Mouse (Mus musculus): ENCODE measurements around the gene Rexo2. TPM values are rescaled to one million over a fixed set of nuclear protein-coding genes. Genes with fewer than 3 reads are reported as not detected.
"Not testable (repeated sequence)": the region's sequence is repeated elsewhere in the genome, so short reads cannot be mapped to it uniquely, and the experiment has no call there.

Gene Rexo2
- 5.0 and 8.3 TPM in 2 replicates for polyA plus RNA-seq (2012)

GRCm38 (mm10) chr9:48480411-48481213 is at the start of gene Rexo2:
Gene Rexo2 (minus strand): TSS chr9:48480623.
- Histone ChIP-seq H3K36me3 (ENCODE audit: control insufficient read depth) (peaks cover 35% of the 10 kb centered on the region), H3K4me1 (ENCODE audit: control insufficient read depth) (peaks cover 60% of the 10 kb centered on the region), H3K27me3 (ENCODE audit: control insufficient read depth) (no peaks in the 10 kb centered on the region), H3K9me3 (ENCODE audit: control insufficient read depth, low read length) (no peaks in the 10 kb centered on the region), H3K4me3 (replicated peaks) (peak within 1 kb of the TSS; percentile 70)
- TF ChIP-seq TAL1 (IDR thresholded peaks at IDR 0.05; ENCODE audit: low read length) (no peak), GATA1 (IDR thresholded peaks at IDR 0.05; ENCODE audit: low read length) (no peak)

- TF ChIP-seq GATA1 (IDR thresholded peaks at IDR 0.05; ENCODE audit: low read length) (no peak), TAL1 (IDR thresholded peaks at IDR 0.05; ENCODE audit: low read length) (no peak)
- Histone ChIP-seq H3K4me3 (replicated peaks) (no peak overlapping the region), H3K4me1 (ENCODE audit: control insufficient read depth) (no peaks in the 10 kb centered on the region)
These were observed 46.1 kb upstream of the Rexo2 start for GRCm38 (mm10) chr9:48526520-48526919.

GRCm38 (mm10) chr9:48525566-48525965 is 45.1 kb upstream of the Rexo2 start:
- Histone ChIP-seq H3K4me1 (ENCODE audit: control insufficient read depth) (no peaks in the 10 kb centered on the region), H3K9me3 (ENCODE audit: control insufficient read depth, low read length) (no peaks in the 10 kb centered on the region), H3K36me3 (ENCODE audit: control insufficient read depth) (no peaks in the 10 kb centered on the region), H3K4me3 (replicated peaks) (no peak overlapping the region), H3K27me3 (ENCODE audit: control insufficient read depth) (no peaks in the 10 kb centered on the region)
- TF ChIP-seq GATA1 (IDR thresholded peaks at IDR 0.05; ENCODE audit: low read length) (no peak), TAL1 (IDR thresholded peaks at IDR 0.05; ENCODE audit: low read length) (no peak)

More at GRCm38 (mm10) chr9:48526520-48526919, 46.1 kb upstream of the Rexo2 start:
- no peaks in the 10 kb centered on the region for H3K9me3 ChIP-seq (ENCODE audit: control insufficient read depth, low read length)
- no peaks in the 10 kb centered on the region for H3K27me3 ChIP-seq (ENCODE audit: control insufficient read depth)
- no peaks in the 10 kb centered on the region for H3K36me3 ChIP-seq (ENCODE audit: control insufficient read depth)

GRCm38 (mm10) chr9:48520405-48520804 is 40.0 kb upstream of the Rexo2 start:
- H3K36me3 ChIP-seq (ENCODE audit: control insufficient read depth); H3K4me1 ChIP-seq (ENCODE audit: control insufficient read depth); H3K27me3 ChIP-seq (ENCODE audit: control insufficient read depth); H3K9me3 ChIP-seq (ENCODE audit: control insufficient read depth, low read length); H3K4me3 ChIP-seq (replicated peaks): not testable (repeated sequence)

- Histone ChIP-seq H3K36me3 (ENCODE audit: control insufficient read depth) (no peaks in the 10 kb centered on the region), H3K4me3 (replicated peaks) (no peak overlapping the region), H3K4me1 (ENCODE audit: control insufficient read depth) (no peaks in the 10 kb centered on the region), H3K27me3 (ENCODE audit: control insufficient read depth) (no peaks in the 10 kb centered on the region), H3K9me3 (ENCODE audit: control insufficient read depth, low read length) (no peaks in the 10 kb centered on the region)
- TF ChIP-seq TAL1 (IDR thresholded peaks at IDR 0.05; ENCODE audit: low read length), result no peak
- no peak for TF ChIP-seq GATA1 (IDR thresholded peaks at IDR 0.05; ENCODE audit: low read length)
These were observed 37.1 kb upstream of the Rexo2 start for GRCm38 (mm10) chr9:48517372-48518130.

GRCm38 (mm10) chr9:48516615-48517371 is 36.4 kb upstream of the Rexo2 start:
- no peaks in the 10 kb centered on the region for H3K27me3 ChIP-seq (ENCODE audit: control insufficient read depth)
- H3K36me3 ChIP-seq (ENCODE audit: control insufficient read depth), result no peaks in the 10 kb centered on the region
- no peaks in the 10 kb centered on the region for H3K4me1 ChIP-seq (ENCODE audit: control insufficient read depth)
- TF ChIP-seq GATA1 (IDR thresholded peaks at IDR 0.05; ENCODE audit: low read length) (no peak), TAL1 (IDR thresholded peaks at IDR 0.05; ENCODE audit: low read length) (no peak)
- H3K9me3 ChIP-seq (ENCODE audit: control insufficient read depth, low read length), result no peaks in the 10 kb centered on the region
- H3K4me3 ChIP-seq (replicated peaks), result no peak overlapping the region

- TF ChIP-seq TAL1 (IDR thresholded peaks at IDR 0.05; ENCODE audit: low read length), result no peak
- TF ChIP-seq GATA1 (IDR thresholded peaks at IDR 0.05; ENCODE audit: low read length), result no peak
- Histone ChIP-seq H3K27me3 (ENCODE audit: control insufficient read depth) (no peaks in the 10 kb centered on the region), H3K4me3 (replicated peaks) (no peak overlapping the region), H3K4me1 (ENCODE audit: control insufficient read depth) (no peaks in the 10 kb centered on the region), H3K9me3 (ENCODE audit: control insufficient read depth, low read length) (no peaks in the 10 kb centered on the region), H3K36me3 (ENCODE audit: control insufficient read depth) (no peaks in the 10 kb centered on the region)
These were observed 34.9 kb upstream of the Rexo2 start for GRCm38 (mm10) chr9:48515332-48515731.

- Histone ChIP-seq H3K4me1 (ENCODE audit: control insufficient read depth) (no peaks in the 10 kb centered on the region), H3K4me3 (replicated peaks) (no peak overlapping the region), H3K27me3 (ENCODE audit: control insufficient read depth) (peaks cover 4% of the 10 kb centered on the region; the same call in 1 of the 2 replicates), H3K36me3 (ENCODE audit: control insufficient read depth) (no peaks in the 10 kb centered on the region), H3K9me3 (ENCODE audit: control insufficient read depth, low read length) (no peaks in the 10 kb centered on the region)
- no peak for TF ChIP-seq TAL1 (IDR thresholded peaks at IDR 0.05; ENCODE audit: low read length)
- TF ChIP-seq GATA1 (IDR thresholded peaks at IDR 0.05; ENCODE audit: low read length), result no peak
These were observed 29.7 kb upstream of the Rexo2 start for GRCm38 (mm10) chr9:48510134-48510533.
